Mouse (Mus musculus) mouse embryonic stem cell (cell line): Measurements from ENCODE around the gene Gimap4.
"Not testable (repeated sequence)": the region's sequence is repeated elsewhere in the genome, so short reads cannot be mapped to it uniquely, and the experiment has no call there.

Experiments used
- in situ Hi-C, 2 experiments: fragments of 300-500 bp; cut with MboI; formaldehyde crosslinking; loops; 1 replicate in 1 of 2; 3 replicates in 1 of 2; pipeline ENCODE4 v1.14.3; 2019 to 2020; ENCODE audit warnings: low sequenced_read_pairs in 2 of 2, low pct_unique_long_range_greater_than_20kb in 1 of 2, mixed read lengths in 1 of 2; ENCODE audit not compliant: unreplicated experiment in 1 of 2

Gimap4 gene

DNA sequence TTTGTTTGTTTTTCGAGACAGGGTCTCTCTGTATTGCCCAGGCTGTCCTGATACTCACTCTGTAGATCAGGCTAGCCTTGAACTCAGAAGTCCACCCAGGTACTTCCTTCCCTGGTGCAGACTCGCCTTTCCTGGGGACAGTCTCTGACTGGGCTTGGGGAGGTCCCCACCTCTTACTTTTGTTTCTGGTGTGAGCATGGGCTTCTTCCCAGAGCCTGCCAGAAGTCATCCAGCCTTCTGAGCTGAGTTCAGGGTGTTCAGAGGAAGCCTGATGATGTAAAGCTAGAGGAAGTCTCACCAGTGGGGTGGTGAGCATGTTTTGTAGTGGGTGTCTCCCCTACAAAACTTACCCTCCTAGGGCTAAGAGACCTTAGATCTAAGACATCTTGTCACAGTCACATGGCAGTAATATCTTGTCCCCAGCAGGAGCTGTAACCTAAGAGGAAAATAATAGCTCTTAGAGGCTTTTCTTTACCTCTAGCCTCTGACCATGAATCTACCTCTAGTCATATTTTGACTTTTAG, 14.8 kb upstream of the Gimap4 start:
- in situ Hi-C loops: no loop called here

DNA sequence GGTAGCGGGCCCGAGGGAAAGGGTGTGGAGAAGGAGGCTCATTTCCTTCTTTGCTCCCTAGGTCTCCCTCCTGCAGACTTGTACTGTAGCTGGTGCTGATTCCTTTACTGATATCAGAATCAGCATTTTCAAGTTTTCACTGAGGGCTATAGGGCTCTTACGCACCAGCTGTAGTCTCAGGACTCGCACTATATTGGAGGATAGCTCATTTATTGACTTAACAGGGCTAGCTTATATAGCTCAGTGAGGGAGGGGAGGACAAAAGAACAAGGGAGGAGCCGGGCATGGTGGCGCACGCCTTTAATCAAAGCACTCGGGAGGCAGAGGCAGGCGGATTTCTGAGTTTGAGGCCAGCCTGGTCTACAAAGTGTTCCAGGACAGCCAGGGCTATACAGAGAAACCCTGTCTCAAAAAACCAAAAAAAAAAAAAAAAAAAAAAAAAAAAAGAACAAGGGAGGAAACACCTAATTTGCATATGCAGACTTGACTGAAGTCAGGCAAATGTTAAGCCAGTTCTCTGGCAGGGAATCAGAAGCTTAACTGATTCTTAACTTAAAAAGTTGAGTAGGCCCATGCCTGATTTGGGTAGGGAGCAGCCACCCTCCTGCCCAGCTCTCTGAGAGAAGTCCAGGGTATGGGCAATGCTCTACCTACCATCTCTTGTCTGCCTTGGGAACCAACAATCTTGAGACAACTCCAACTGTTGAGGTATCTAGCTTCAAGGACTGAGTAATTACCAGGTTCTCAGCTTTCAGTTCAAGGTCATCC, 9.9 kb upstream of the Gimap4 start:
- in situ Hi-C loops: no loop called here

DNA sequence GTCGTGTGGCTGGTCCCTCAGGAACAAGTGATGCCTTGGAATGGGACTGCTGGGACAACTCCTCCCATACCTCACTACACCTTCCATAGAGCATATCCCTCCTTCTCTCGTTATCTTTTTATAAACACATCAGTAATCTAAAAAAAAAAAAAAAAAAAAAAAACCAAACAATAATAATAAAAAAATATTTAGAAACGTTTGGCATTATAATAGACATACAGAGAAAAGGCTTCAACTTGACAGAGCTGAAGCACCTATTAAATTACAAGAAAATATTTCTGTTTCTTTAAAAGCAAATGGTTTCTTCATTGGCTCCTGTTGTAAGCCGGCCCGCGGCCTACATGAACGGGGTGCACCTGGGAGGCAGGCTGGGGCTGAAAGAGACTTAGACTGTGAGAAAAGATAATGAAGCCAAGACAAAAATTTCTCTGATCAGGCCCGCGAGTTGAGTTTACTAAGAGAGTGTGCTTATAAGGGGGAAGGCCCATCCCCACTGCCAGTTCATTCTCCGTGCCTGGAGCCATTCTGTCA, 8.9 kb upstream of the Gimap4 start:
- in situ Hi-C loops: no loop called here

DNA sequence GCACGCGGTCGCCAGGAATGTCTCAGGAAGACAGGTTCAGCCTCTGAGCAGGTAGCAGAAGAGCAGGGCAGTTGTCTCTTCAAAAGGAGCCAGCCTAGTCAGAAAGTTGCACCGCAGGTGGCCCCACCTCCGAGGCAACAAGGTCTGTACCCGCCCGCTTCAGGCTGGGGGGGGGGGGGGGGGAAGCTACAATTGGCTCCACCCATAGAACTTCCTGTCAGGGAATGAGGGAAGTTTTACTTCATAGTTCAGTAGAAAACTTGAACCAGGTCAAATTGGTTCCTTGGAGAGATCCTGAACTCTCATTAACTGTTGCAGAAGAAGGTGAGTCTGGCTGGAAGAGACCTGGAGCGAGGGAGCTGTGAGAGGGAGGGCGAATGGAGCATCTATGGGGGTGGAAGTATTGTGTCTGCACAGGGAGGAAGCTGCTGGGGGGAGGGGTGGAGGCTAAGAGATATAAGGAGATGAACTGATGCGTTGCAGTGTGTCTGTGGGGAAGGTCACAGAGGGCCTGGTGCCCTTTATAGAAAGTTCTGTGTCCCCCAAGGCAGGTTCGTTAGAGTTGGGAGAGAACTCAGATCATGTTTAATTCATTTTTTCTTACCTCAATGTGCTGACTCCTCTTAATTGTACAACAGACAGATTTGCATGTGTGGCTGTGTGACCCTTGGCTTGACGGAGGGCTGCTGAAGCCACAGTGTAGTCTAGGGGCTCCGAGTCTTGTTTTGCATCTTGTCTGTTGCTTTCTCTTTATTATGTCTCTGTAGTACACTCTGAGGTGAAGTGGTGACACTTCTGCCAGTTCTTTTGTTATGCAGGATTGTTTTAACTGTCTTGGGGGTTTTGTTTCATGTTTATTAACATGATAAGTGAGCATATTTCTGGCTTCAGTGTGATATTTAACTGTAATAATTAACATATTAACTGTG, 8.2 kb upstream of the Gimap4 start, which contains the start of gene Gimap9:
Gene Gimap9 (plus strand): TSS at position 199 of the 929 bp plus-strand sequence.
- in situ Hi-C loops: no loop called here

DNA sequence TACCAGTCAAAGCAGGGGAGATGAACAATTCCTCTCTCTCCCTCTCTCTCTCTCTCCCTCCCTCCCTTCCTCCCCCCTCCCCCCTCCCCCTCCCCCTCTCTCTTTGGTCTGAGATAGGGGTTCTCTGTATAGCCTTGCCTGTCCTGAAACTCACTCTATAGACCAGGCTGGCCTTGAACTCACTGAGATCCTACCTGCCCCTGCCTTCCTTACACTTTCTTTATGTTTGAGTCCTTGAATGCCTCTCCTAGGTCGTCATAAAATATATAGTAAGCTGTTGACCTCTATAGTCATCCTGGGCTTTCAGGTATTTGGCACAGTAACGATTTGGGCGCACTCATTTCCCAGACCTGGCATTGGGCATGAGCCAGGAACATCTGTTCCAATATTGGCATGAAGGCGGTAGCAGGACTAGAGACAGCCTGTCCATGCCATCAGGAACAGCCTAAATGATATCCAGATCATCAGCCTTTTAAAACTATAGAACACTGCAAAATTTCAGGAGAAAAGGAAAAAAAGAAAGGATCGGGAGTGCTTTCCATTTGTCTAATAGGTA, 7.4 kb upstream of the Gimap4 start:
- in situ Hi-C loops: no loop called here

DNA sequence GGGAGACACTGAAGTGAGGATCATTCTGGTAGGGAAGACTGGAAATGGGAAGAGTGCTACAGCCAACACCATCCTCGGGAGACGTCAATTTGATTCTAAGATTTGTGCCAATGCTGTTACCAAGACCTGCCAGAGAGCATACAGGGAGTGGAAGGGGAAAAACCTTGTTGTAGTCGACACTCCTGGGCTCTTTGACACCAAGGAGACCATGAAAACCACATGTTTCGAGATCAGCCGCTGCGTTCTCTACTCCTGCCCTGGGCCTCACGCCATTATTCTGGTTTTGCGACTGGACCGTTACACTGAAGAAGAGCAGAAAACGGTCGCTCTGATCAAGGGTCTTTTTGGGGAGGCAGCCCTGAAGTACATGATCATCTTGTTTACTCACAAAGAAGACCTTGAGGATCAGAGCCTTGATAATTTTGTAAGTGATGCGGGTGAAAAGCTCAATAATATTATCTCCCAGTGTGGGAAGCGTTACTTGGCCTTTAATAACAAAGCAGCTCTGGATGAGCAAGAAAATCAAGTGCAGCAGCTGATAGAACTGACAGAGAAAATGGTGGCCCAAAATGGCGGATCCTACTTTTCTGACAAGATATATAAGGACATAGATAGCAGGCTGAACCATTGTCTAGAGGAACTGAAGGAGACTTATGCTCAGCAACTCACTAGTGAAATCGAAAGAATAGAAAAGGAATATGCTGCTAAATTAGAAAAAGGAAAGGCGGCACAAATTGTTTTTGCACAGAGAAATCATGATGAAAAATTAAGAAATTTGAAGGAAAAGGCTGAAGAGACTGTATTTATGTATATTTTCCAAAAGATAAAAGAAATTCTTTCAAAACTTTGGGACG, 6.6 kb upstream of the Gimap4 start:
- in situ Hi-C loops: no loop called here

DNA sequence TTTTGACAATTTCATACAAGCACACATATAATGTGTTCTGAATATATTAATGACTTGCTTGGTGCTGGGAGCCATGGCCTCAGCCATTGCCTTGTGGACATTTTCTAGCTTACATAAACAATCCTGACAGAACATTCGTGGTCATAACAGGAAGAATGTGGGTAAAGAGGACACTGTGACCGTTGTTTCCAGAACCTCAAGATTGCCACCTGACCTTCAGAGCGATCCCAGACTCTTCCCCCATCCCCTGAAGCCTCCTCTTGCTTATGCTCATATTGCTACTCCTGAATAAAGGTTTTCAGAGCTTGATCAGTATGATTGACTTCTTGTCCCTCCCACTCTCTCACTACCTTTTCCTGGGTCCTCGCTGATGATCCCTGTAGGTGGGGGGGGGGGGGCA, 6.0 kb upstream of the Gimap4 start:
- in situ Hi-C loops: no loop called here

DNA sequence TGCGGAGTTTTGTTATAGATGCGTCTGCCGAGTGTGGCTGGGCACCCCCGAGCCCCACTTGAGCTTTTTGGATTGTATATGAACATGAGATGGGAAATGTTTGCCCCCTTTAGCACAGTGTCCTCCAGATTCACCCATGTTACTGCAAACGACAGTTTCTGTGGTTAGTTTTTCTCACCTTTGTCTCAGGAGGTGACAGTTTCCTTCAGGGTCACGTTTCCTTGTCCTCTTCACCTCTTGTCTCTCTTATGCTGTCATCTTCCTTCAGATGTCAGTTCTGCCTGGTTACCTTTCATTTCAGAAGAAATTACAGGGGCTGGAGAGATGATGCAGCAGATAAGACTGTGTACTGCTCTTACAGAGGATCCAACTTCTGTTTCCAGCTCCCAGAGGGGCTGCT, 4.6 kb upstream of the Gimap4 start:
- in situ Hi-C loops: no loop called here

DNA sequence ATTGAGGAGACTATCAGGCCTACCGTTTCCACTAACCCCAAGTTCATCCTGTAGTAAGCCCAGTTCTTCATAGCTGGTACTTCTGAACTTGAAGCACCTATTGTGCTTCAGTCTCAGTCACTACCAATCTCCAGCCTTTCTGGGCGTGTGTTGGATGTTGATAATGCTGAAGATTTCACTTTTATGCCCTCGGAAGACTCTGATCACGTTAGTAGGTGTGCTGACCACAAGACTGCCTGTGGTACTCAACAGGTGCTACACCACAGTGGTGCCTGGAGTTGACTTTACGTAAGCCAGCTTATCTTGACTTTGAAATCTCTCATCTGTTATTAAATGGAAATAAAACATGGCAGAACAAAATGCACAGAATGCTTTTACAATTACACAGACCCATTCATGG, 3.9 kb upstream of the Gimap4 start:
- in situ Hi-C loops: no loop called here

DNA sequence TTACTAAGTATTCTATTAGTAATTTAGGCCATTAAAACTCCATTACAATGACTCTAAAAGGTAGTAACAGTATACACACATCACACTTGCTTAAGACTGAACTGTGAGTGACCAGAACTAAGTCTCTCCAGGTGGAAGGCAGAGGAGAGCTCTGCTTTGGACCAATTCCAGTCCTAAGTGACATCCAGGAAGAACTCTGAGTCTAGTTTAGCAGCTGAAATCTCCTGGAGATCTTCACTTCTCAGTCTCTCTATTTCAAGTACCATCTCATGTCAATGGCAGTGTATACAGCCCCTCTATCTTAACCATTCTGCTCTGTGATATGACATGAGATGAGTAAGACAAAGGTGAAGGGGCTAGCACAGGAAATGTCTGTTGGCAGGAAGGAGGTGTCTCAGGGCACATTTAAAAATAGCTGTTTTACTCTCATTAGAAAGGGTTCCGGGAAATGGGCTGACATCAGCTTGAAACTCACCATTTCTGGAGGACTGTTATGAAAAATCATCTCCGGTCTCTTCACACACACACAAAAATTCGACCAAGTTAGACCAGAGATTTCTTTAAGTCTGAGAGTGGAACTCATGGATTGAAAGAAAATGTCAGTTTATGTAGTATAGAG, 2.8 kb upstream of the Gimap4 start:
- in situ Hi-C loops: no loop called here

DNA sequence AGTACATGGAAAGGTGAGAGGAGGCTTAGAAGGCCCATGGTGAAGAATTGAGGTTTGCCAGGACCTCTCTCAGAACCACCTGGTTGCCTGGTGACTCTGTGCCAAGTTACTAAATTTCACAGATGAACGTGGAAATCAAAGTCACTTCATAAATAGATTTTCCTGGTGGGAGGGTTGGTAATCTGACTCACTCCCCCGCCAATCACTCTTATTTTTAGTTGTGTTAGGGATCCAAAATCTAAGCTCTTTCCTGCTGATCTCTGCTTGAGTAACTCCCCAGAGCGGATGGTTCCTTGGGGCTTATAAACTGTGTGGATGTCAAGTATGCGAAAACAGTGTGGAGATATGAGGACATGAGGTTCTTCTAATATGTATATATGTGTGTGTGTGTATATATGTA, 2.1 kb upstream of the Gimap4 start:
- in situ Hi-C loops: no loop called here

DNA sequence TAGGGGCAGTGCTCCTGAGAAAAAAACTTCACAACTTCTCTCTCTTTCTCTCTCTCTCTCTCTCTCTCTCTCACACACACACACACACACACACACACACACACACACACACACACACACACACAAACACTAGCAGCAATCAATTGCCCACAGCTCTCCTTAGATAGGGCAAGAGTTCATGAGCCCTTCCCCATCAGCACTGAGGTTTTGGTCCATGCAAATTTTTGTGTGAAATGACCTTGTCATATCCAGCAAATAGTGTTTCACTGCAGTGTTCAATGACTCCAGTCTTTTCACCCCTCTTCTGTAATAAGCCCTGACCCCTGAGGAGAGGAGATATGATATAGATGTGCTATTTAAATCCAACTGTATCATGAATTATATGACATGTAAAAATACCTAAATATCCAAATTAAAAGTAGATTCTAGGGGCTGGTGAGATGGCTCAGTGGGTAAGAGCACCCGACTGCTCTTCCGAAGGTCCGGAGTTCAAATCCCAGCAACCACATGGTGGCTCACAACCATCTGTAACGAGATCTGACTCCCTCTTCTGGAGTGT, 1.0 kb upstream of the Gimap4 start:
- in situ Hi-C loops: not testable (repeated sequence)

DNA sequence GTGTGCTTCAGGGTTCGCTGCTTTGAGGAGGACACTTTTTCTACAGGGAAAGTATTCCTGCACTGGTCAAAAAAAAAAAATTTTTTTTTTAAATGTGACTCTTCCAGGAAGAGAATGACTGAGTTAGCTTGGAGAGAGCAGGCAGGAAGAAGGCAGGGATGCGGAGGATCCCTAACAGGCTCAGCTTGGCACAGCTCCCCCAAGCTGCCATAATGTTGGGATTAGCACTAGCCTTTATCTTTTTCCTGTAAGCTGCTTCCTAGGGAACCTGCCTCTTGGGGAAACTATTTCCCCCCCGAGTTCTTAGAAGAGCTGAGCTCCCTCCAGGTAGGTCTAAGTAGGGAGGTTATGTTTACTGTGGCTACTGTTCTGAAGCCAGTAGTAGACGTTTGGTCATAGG, 457 bp downstream of the Gimap4 start:
- in situ Hi-C loops: no loop called here

DNA sequence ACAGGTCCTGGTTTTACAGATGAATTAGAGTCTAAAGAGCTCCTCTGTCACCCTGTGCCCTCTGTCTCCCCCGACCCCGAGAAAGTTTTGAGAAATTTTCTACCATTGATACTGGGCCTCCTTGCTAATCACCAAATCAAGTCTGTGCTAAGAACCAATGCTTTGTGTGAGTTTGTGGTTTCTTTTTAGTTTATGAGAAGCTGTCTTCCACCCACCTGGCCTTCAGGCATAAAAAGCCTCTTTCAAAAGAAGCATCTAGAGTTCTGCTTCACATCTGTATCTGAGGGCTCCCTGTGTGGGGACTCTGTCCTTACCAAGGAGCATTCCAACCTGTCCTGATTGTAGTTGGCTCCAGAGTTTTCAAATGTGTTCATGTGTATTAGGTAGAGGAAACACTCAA, 902 bp downstream of the Gimap4 start:
- in situ Hi-C loops: no loop called here

DNA sequence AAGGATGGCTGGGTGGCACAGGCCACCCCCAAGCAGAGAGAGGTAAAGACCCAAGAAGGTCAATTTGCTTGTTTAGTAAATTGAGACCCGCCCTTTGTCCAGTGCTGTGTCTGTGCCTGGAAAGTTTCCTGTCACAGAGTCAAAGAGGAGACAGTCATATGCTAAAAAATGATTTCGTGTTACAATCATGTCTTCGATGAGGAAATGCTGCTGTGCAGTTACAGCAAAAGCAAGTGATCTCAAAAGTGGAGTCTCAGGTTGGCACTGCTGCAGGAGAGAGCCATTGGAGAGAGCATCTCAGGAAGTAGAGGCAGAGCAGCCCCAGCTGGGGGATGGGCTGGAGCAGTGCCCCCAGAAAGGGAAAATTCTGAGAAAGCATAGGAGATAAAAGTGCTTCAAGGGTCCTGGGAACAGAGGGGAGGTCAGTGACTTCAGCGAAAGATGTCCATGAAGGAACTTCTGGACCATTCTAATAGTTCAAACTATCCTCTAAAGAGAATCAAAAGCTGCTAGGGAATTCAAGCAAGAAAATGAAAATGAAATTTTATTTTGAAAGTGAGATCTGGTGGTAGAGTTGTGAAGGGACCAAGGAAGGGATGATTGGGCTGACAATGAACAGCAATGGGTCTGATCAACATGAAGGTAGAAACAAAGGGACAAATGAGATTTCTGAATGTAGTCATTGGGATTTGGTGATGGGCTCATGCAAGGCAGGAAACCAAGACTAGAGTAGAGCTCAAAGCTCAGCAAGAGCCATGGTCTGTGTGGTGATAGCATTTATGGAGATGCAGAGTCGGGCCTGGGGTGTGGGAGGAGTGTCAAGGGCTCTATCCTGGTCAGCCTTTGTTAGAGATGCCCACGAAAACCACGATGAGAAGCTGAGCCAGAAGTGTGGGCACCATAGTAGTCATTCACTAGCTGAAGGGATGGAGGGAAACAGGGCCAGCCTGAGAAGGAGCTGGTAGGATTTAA, 1.6 kb downstream of the Gimap4 start:
- in situ Hi-C loops: no loop called here

DNA sequence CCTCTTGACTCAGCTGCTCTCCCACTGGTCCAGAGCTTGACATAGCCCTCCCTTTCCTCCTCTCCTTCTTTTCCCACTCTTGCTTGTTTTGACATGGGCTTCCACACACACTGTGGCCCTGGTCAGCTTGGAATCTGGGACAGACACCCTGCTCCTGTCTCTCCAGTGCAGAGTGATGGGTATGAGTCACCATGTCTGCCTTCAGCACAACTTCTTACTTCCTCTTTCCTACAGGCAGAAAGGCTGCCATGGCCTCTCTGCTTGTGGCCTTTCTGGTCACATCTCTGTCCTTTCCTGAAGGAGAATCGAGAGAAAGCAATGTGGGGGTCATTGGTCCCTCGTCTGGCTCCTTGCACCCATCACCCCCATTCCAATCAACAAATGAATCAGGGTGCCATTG, 2.7 kb downstream of the Gimap4 start:
- in situ Hi-C loops: no loop called here
